Mouse (Mus musculus) hindbrain, embryonic 11.5 days (tissue): ENCODE data around the gene Hecw2. TPM values are rescaled to one million over a fixed set of nuclear protein-coding genes. Genes with fewer than 3 reads are reported as not detected.

Experiments used
- ATAC-seq: fragments of 200-750 bp; cut with Nextera tagmentation; 2 replicates; pipeline ENCODE4 v1.8.0; 2017; ENCODE audit warnings: mild to moderate bottlenecking, moderate TSS enrichment, moderate library complexity; ENCODE audit not compliant: low FRiP score
- DNase-seq: peaks from one replicate; pipeline ENCODE4 v3.0.0-alpha.2; 2015; ENCODE audit warnings: low spot score
- H3K27ac ChIP-seq: fragments of 300-500 bp; sonication (generic); 2 replicates; pipeline ENCODE4 v1.5.1; 2014; ENCODE audit warnings: mild to moderate bottlenecking, low read depth, low read length
- H3K27me3 ChIP-seq: fragments of 300-500 bp; sonication (generic); 2 replicates; pipeline ENCODE4 v1.6.1; 2014; ENCODE audit warnings: mild to moderate bottlenecking, low read length, moderate library complexity, mixed read lengths; ENCODE audit not compliant: control insufficient read depth, insufficient read depth
- H3K36me3 ChIP-seq: fragments of 300-500 bp; sonication (generic); 2 replicates; pipeline ENCODE4 v1.6.1; 2014; ENCODE audit warnings: mild to moderate bottlenecking, low read length, moderate library complexity, mixed read lengths; ENCODE audit not compliant: control insufficient read depth, insufficient read depth
- H3K4me1 ChIP-seq: fragments of 300-500 bp; sonication (generic); replicated peaks from 2 replicates; pipeline ENCODE4 v1.6.1; 2014; ENCODE audit warnings: low read length, mixed read lengths; ENCODE audit not compliant: control insufficient read depth, insufficient read depth
- H3K4me2 ChIP-seq: fragments of 300-500 bp; sonication (generic); replicated peaks from 2 replicates; pipeline ENCODE4 v1.6.1; 2014; ENCODE audit warnings: mild to moderate bottlenecking, low read depth, low read length
- H3K4me3 ChIP-seq: fragments of 300-500 bp; sonication (generic); 2 replicates; pipeline ENCODE4 v1.5.1; 2014; ENCODE audit warnings: low read depth, low read length
- H3K9ac ChIP-seq: fragments of 300-500 bp; sonication (generic); 2 replicates; pipeline ENCODE4 v1.6.1; 2014; ENCODE audit warnings: low read depth, low read length
- H3K9me3 ChIP-seq: fragments of 300-500 bp; sonication (generic); 2 replicates; pipeline ENCODE4 v1.6.1; 2016; ENCODE audit warnings: low read length; ENCODE audit not compliant: control insufficient read depth
- WGBS: fragments of 180-500 bp; shearing (Covaris S2); extraction: QIAGEN DNeasy Blood & Tissue Kit; methylation state at CpG from one replicate; pipeline ENCODE4 v1.1.7; 2014; 5-methylcytosine and 5-hydroxymethylcytosine counted together
- polyA plus RNA-seq: library from polyadenylated mRNA; unstranded; fragments of >200 nt; fragmentation: Nextera tagmentation; extraction: Ambion mirVana; gene quantifications from 2 replicates; pipeline ENCODE4 v1.2.1, GENCODE M21; 2014

Gene Hecw2
- polyA plus RNA-seq, 1 experiment from 2014 or later = 6.1 TPM

GRCm38 (mm10) chr1:53846665-53847237, 348.2 kb downstream of the Hecw2 start:
- ATAC-seq = no peak
- 64% methylated on average over 2 of the region's 2 CpGs for WGBS

GRCm38 (mm10) chr1:53845854-53846253, 349.1 kb downstream of the Hecw2 start:
- DNase-seq (no peak), ATAC-seq (no peak)
- H3K4me1 ChIP-seq = no peaks in the 10 kb centered on the region
- H3K4me2 ChIP-seq = no peak overlapping the region
- 89% methylated on average over 8 of the region's 8 CpGs for WGBS
- no peak overlapping the region for H3K27ac ChIP-seq
- H3K9me3 ChIP-seq = no peaks in the 10 kb centered on the region
- H3K4me3 ChIP-seq = no peak overlapping the region
- H3K9ac ChIP-seq = no peak overlapping the region
- H3K36me3 ChIP-seq = no peaks in the 10 kb centered on the region
- no peaks in the 10 kb centered on the region for H3K27me3 ChIP-seq

More at GRCm38 (mm10) chr1:53846665-53847237, 348.2 kb downstream of the Hecw2 start:
- Histone ChIP-seq H3K36me3 (no peaks in the 10 kb centered on the region), H3K4me2 (no peak overlapping the region), H3K4me3 (no peak overlapping the region), H3K4me1 (no peaks in the 10 kb centered on the region), H3K9me3 (no peaks in the 10 kb centered on the region), H3K9ac (no peak overlapping the region), H3K27ac (no peak overlapping the region), H3K27me3 (no peaks in the 10 kb centered on the region)
- no peak for DNase-seq

- 77% methylated on average over 5 of the region's 5 CpGs for WGBS
- ATAC-seq (no peak), DNase-seq (no peak)
- H3K4me2 ChIP-seq = no peak overlapping the region
- no peaks in the 10 kb centered on the region for H3K27me3 ChIP-seq
- H3K36me3 ChIP-seq = no peaks in the 10 kb centered on the region
- H3K9me3 ChIP-seq = no peaks in the 10 kb centered on the region
- H3K9ac ChIP-seq = no peak overlapping the region
- H3K27ac ChIP-seq = no peak overlapping the region
- H3K4me3 ChIP-seq = no peak overlapping the region
- no peaks in the 10 kb centered on the region for H3K4me1 ChIP-seq
These were observed 349.9 kb downstream of the Hecw2 start for GRCm38 (mm10) chr1:53844914-53845612.

- no peak for DNase-seq
- no peak for ATAC-seq
- Histone ChIP-seq H3K4me3 (no peak overlapping the region), H3K27ac (no peak overlapping the region), H3K27me3 (no peaks in the 10 kb centered on the region), H3K9ac (no peak overlapping the region), H3K9me3 (no peaks in the 10 kb centered on the region), H3K4me1 (no peaks in the 10 kb centered on the region), H3K4me2 (no peak overlapping the region), H3K36me3 (no peaks in the 10 kb centered on the region)
- WGBS = 96% methylated on average over 8 of the region's 8 CpGs
These were observed 350.6 kb downstream of the Hecw2 start for GRCm38 (mm10) chr1:53844122-53844913.

- H3K4me1 ChIP-seq = no peaks in the 10 kb centered on the region
- 73% methylated on average over 3 of the region's 3 CpGs for WGBS
- ATAC-seq (no peak), DNase-seq (no peak)
- no peak overlapping the region for H3K4me3 ChIP-seq
- no peak overlapping the region for H3K27ac ChIP-seq
- H3K4me2 ChIP-seq = no peak overlapping the region
- no peaks in the 10 kb centered on the region for H3K27me3 ChIP-seq
- no peak overlapping the region for H3K9ac ChIP-seq
- H3K36me3 ChIP-seq = no peaks in the 10 kb centered on the region
- no peaks in the 10 kb centered on the region for H3K9me3 ChIP-seq
These were observed 351.9 kb downstream of the Hecw2 start for GRCm38 (mm10) chr1:53843051-53843450.

- DNase-seq (no peak), ATAC-seq (no peak)
- Histone ChIP-seq H3K4me2 (no peak overlapping the region), H3K4me3 (no peak overlapping the region), H3K9me3 (no peaks in the 10 kb centered on the region), H3K36me3 (no peaks in the 10 kb centered on the region), H3K9ac (no peak overlapping the region), H3K27ac (no peak overlapping the region), H3K27me3 (no peaks in the 10 kb centered on the region), H3K4me1 (no peaks in the 10 kb centered on the region)
- WGBS = 72% methylated on average over 4 of the region's 4 CpGs
These were observed 353.9 kb downstream of the Hecw2 start for GRCm38 (mm10) chr1:53841080-53841479.

GRCm38 (mm10) chr1:53839392-53839791, 355.6 kb downstream of the Hecw2 start:
- ATAC-seq (no peak), DNase-seq (no peak)
- H3K9ac ChIP-seq = no peak overlapping the region
- no peak overlapping the region for H3K4me2 ChIP-seq
- no peak overlapping the region for H3K4me3 ChIP-seq
- H3K4me1 ChIP-seq = no peaks in the 10 kb centered on the region
- H3K9me3 ChIP-seq = no peaks in the 10 kb centered on the region
- no peaks in the 10 kb centered on the region for H3K36me3 ChIP-seq
- H3K27ac ChIP-seq = no peak overlapping the region
- 60% methylated on average over 2 of the region's 2 CpGs for WGBS
- no peaks in the 10 kb centered on the region for H3K27me3 ChIP-seq

- Histone ChIP-seq H3K36me3 (no peaks in the 10 kb centered on the region), H3K27ac (no peak overlapping the region), H3K4me1 (no peaks in the 10 kb centered on the region), H3K27me3 (no peaks in the 10 kb centered on the region), H3K9ac (no peak overlapping the region), H3K9me3 (no peaks in the 10 kb centered on the region), H3K4me2 (no peak overlapping the region), H3K4me3 (no peak overlapping the region)
- DNase-seq = no peak
- no peak for ATAC-seq
- 93% methylated on average over 8 of the region's 8 CpGs for WGBS
These were observed 356.6 kb downstream of the Hecw2 start for GRCm38 (mm10) chr1:53838182-53838859.
